In genomic region chr6:17358896-17359690, GRCm38 (mm10) we compare ENCODE assay signal across 9 mouse cellular contexts. TPM values are rescaled to one million over a fixed set of nuclear protein-coding genes. Genes with fewer than 3 reads are reported as not detected.
DNase-seq lines count a peak whose midpoint lies in the region; ATAC-seq lines count a peak whose summit lies in the region.
"Had no signal": no experiment of that assay in that cellular context is flagged by ENCODE, and none has a peak within 500 bp of the region (broad histone marks: within the 10 kb centered on the region; RNA-seq: fewer than 3 reads in every experiment).

No protein-coding gene starts in this region.

- H3K4me1 ChIP-seq in neural tube, embryonic 13.5 days (replicated peaks) = no peaks in the 10 kb centered on the region
- H3K4me1 ChIP-seq: hindbrain, embryonic 15.5 days had no signal

- H3K36me3 ChIP-seq in neural tube, embryonic 13.5 days = no peaks in the 10 kb centered on the region
- H3K36me3 ChIP-seq: hindbrain, embryonic 15.5 days had no signal

- intact Hi-C loops in left cerebral cortex, postnatal 25 days (cut with DNase I) = loop anchor here (1.0 kb wide), 1 partner anchor 254 kb away; no protein-coding TSS in a partner anchor

- H3K27ac ChIP-seq in neural tube, embryonic 13.5 days (replicated peaks) = no peak overlapping the region
- H3K27ac ChIP-seq: hindbrain, embryonic 15.5 days had no signal

- H3K4me2 ChIP-seq in neural tube, embryonic 13.5 days = no peak overlapping the region
- H3K4me2 ChIP-seq: hindbrain, embryonic 15.5 days had no signal

- no peak overlapping the region for H3K4me3 ChIP-seq in neural tube, embryonic 13.5 days
- H3K4me3 ChIP-seq: hindbrain, embryonic 15.5 days had no signal

- no peaks in the 10 kb centered on the region for H3K27me3 ChIP-seq in neural tube, embryonic 13.5 days
- H3K27me3 ChIP-seq: hindbrain, embryonic 15.5 days had no signal

- 0 out of 2 replicates have a peak, but pooled peaks have one; percentile 43 for ATAC-seq in common myeloid progenitor, adult 5-6 weeks (replicated peaks; ENCODE audit: low read depth, poor library complexity, severe bottlenecking)
- ATAC-seq in neural tube, embryonic 13.5 days (ENCODE audit: low read depth) = peak; percentile 61; the same call in 1 of the 2 replicates

- H3K9me3 ChIP-seq in neural tube, embryonic 13.5 days = no peaks in the 10 kb centered on the region
- H3K9me3 ChIP-seq: hindbrain, embryonic 15.5 days had no signal

- WGBS in neural tube, embryonic 13.5 days = 13% methylated on average over 6 of the region's 6 CpGs

- no peak overlapping the region for H3K9ac ChIP-seq in neural tube, embryonic 13.5 days
- H3K9ac ChIP-seq: hindbrain, embryonic 15.5 days had no signal

- peak; percentile 4 to 12 for DNase-seq in spleen, postnatal 36 days (ENCODE audit: low spot score in 2 of 2)
- DNase-seq in spleen, postnatal 4 days (ENCODE audit: low spot score in 2 of 2) = no peak
- peak; percentile 12 for DNase-seq in T-cell, adult 2 months (ENCODE audit: low spot score)
- peak; percentile 54 for DNase-seq in heart, postnatal 4 days
- DNase-seq in left cerebral cortex, postnatal 25 days (ENCODE audit: low spot score in 2 of 2) = peak; percentile 53 to 61
- DNase-seq in spleen, adult 18-20 months = no peak

RNA-seq across cellular contexts. Expression of gene Cav1, which starts 53.0 kb away (rescaled TPM):
- not detected in 2 replicates for total RNA-seq in common myeloid progenitor, adult 5-6 weeks (2017)
- total RNA-seq in heart, postnatal 4 days (2021) = 100 to 1,000 TPM; 462 to 484 TPM
- total RNA-seq in left cerebral cortex, postnatal 25 days (2021) = 10 to 100 TPM; 17.3 to 18.2 TPM
- 35.3 and 43.4 TPM in 2 replicates for polyA plus RNA-seq in neural tube, embryonic 13.5 days (2015; fragmentation: Nextera tagmentation; extraction: Ambion mirVana)

Comparison
In these comparisons a context has a peak if more than half of its experiments do, and no peak if none do; other contexts are left out.
1. DNase-seq: peak in spleen, postnatal 36 days (2 of 2), T-cell, adult 2 months (single experiment), heart, postnatal 4 days (single experiment) and left cerebral cortex, postnatal 25 days (2 of 2); none in spleen, postnatal 4 days (0 of 2) and spleen, adult 18-20 months (0 of 2).
2. RNA of gene Cav1, which starts 53.0 kb away (total RNA-seq): 462 to 484 TPM in heart, postnatal 4 days; 17.3 to 18.2 TPM in left cerebral cortex, postnatal 25 days and not detected in common myeloid progenitor, adult 5-6 weeks; every median in the first group is over 10 times any median in the second.